Comparison of ENCODE assay signal across 8 mouse cellular contexts in genomic region chr5:77309924-77310772, GRCm38 (mm10). TPM values are rescaled to one million over a fixed set of nuclear protein-coding genes. Genes with fewer than 3 reads are reported as not detected.
A peak's percentile ranks its signal among the peaks of the same experiment; 100 is the strongest.
DNase-seq lines count a peak whose midpoint lies in the region; ATAC-seq lines count a peak whose summit lies in the region.

Gene Noa1, minus strand, starts transcription at chr5:77310084.
Gene Polr2b, plus strand, starts transcription at chr5:77310147.

- ATAC-seq in intestine, embryonic 14.5 days (replicated peaks; ENCODE audit: low FRiP score, low TSS enrichment, low read depth): peak; percentile 98

- H3K27ac ChIP-seq in intestine, embryonic 14.5 days (ENCODE audit: low read depth): peak within 1 kb of the TSS; percentile 85

- no peaks in the 10 kb centered on the region for H3K9me3 ChIP-seq in intestine, embryonic 14.5 days (ENCODE audit: control insufficient read depth, low read length)

- peak within 1 kb of the TSS; percentile 86 for H3K4me3 ChIP-seq in intestine, embryonic 14.5 days (ENCODE audit: low read depth, low read length)

- no peaks in the 10 kb centered on the region for H3K27me3 ChIP-seq in intestine, embryonic 14.5 days (replicated peaks; ENCODE audit: control insufficient read depth, insufficient read depth, low read length)

- peaks cover 41% of the 10 kb centered on the region for H3K36me3 ChIP-seq in intestine, embryonic 14.5 days (ENCODE audit: control insufficient read depth, insufficient read depth, low read length)

- peaks cover 21% of the 10 kb centered on the region for H3K4me1 ChIP-seq in intestine, embryonic 14.5 days (replicated peaks; ENCODE audit: control insufficient read depth, insufficient read depth, low read length)

- intact Hi-C loops in left cerebral cortex, postnatal 14 days (cut with DNase I): no loop called here

- DNase-seq in adrenal gland, adult 18-20 months (ENCODE audit: low spot score in 2 of 2): peak; percentile 98 to 100
- peak; percentile 98 for DNase-seq in embryo, embryonic 11 days
- DNase-seq in gastrocnemius, postnatal 25 days: peak; percentile 97
- DNase-seq in intestine, embryonic 14.5 days (ENCODE audit: low spot score): peak; percentile 99
- peak; percentile 98 to 99 for DNase-seq in left cerebral cortex, postnatal 14 days (ENCODE audit: low spot score in 2 of 2)
- DNase-seq in mesoderm, embryonic 11.5 days (ENCODE audit: low read depth, low spot score): peak; percentile 99
- DNase-seq in right cerebral cortex, postnatal 36 days (ENCODE audit: low spot score in 2 of 2): peak; percentile 95 to 97
- peak; percentile 98 for DNase-seq in yolk sac, embryonic 10.5 days (ENCODE audit: low spot score)

- peak within 1 kb of the TSS; percentile 98 for H3K4me2 ChIP-seq in intestine, embryonic 14.5 days (ENCODE audit: low read length)

- peak within 1 kb of the TSS; percentile 84 for H3K9ac ChIP-seq in intestine, embryonic 14.5 days (ENCODE audit: low read length)

- under 1% methylated on average over 85 of the region's 85 CpGs for WGBS in intestine, embryonic 14.5 days

RNA-seq across cellular contexts. Expression of gene Noa1, which starts in this region (rescaled TPM):
- 10 to 100 TPM; 22.5 to 25.9 TPM for total RNA-seq in adrenal gland, adult 18-20 months (2021)
- 10 to 100 TPM; 12.8 to 18.0 TPM for total RNA-seq in gastrocnemius, postnatal 25 days (2021)
- polyA plus RNA-seq in intestine, embryonic 14.5 days (2014; fragmentation: Nextera tagmentation; extraction: Ambion mirVana): 30.3 and 30.4 TPM in 2 replicates
- 10 to 100 TPM; 22.8 to 24.6 TPM for total RNA-seq in left cerebral cortex, postnatal 14 days (2021)

RNA-seq across cellular contexts. Expression of gene Polr2b, which starts in this region (rescaled TPM):
- total RNA-seq in adrenal gland, adult 18-20 months (2021): 10 to 100 TPM; 37.2 to 88.7 TPM
- total RNA-seq in gastrocnemius, postnatal 25 days (2021): 10 to 100 TPM; 21.5 TPM
- polyA plus RNA-seq in intestine, embryonic 14.5 days (2014; fragmentation: Nextera tagmentation; extraction: Ambion mirVana): 59.8 and 67.5 TPM in 2 replicates
- total RNA-seq in left cerebral cortex, postnatal 14 days (2021): 10 to 100 TPM; 46.6 to 51.7 TPM

Comparison
In these comparisons a context has a peak if more than half of its experiments do, and no peak if none do; other contexts are left out.
1. Peak in every context shown above with its lines: DNase-seq, ATAC-seq, H3K4me3 ChIP-seq and H3K27ac ChIP-seq.